Mouse (Mus musculus): ENCODE results near the gene Clcnkb.

Clcnkb gene

DNA sequence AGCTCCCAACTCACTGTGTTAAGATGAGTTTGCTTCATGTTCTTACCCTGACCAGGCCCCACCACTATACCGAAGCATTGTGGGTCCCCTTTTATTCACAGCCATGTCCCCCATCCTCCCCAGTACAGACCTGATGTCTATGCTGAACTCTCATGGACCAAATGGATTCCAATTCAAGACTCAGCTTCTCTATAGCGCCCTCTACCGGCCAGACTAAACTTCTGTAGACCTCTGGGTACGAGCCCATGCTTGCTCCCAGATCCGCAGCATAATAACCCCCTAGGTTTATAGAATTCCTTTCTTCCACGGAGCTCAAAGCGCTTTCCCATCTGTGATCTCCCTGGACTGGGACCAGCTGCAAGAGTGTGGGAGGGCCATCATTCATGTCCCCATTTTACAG is 55.0 kb downstream of the Clcnkb start:
- peak; percentile 43 for DNase-seq (ENCODE audit: extremely low read depth, low read depth)

DNA sequence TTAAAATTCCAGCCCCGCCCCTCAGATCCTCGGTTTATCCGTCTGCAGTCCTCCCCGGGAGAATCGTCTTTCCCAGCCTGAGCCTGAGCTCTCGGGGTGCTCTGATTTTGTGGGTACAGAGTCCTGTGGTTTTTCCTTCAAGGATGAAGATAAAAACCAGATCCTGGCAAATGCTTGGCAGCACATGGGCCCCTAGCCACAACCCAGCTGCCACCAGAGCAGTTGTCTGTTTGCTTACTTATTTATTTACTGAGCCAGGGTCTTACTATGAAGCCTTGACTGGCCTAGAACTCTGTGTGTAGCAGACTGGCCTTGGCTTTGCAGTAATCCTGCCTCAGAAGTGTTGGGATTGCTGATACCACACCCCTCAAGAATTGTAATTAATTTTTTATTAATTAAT is 56.6 kb downstream of the Clcnkb start:
- no peak for DNase-seq (ENCODE audit: extremely low read depth, low read depth)

- DNase-seq (ENCODE audit: extremely low read depth, low read depth): no peak
Observed at GRCm38 (mm10) chr4:141357811-141358210, 58.0 kb downstream of the Clcnkb start.

All from MEL-GATA-1-ER (cell line).